Mouse (Mus musculus) heart, postnatal 0 days (tissue): Measurements from ENCODE around the gene Ddn. TPM values are rescaled to one million over a fixed set of nuclear protein-coding genes. Genes with fewer than 3 reads are reported as not detected.

Experiments
- ATAC-seq: fragments of 200-750 bp; cut with Nextera tagmentation; 2 replicates; pipeline ENCODE4 v1.8.0; 2017; ENCODE audit warnings: low read depth, moderate number of reproducible peaks, moderate library complexity; ENCODE audit not compliant: insufficient read depth
- DNase-seq: peaks from one replicate; pipeline ENCODE4 v3.0.0-alpha.2; 2016; ENCODE audit warnings: low spot score
- H3K27ac ChIP-seq: fragments of 300-500 bp; sonication (generic); 2 replicates; pipeline ENCODE4 v1.5.1; 2014; ENCODE audit warnings: low read depth, mild to moderate bottlenecking
- H3K27me3 ChIP-seq: fragments of 300-500 bp; sonication (generic); 2 replicates; pipeline ENCODE4 v1.6.1; 2014; ENCODE audit warnings: low read length, mixed read lengths; ENCODE audit not compliant: control insufficient read depth, insufficient read depth
- H3K36me3 ChIP-seq: fragments of 300-500 bp; sonication (generic); replicated peaks from 2 replicates; pipeline ENCODE4 v1.6.1; 2014; ENCODE audit warnings: low read length, mixed read lengths; ENCODE audit not compliant: control insufficient read depth, insufficient read depth
- H3K4me1 ChIP-seq: fragments of 300-500 bp; sonication (generic); 2 replicates; pipeline ENCODE4 v1.6.1; 2014; ENCODE audit warnings: antibody characterized with exemption; ENCODE audit not compliant: control insufficient read depth, insufficient read depth
- H3K4me2 ChIP-seq: fragments of 300-500 bp; sonication (generic); 2 replicates; pipeline ENCODE4 v1.6.1; 2014; ENCODE audit warnings: low read depth, mild to moderate bottlenecking, low read length, moderate library complexity
- H3K4me3 ChIP-seq: fragments of 300-500 bp; sonication (generic); 2 replicates; pipeline ENCODE4 v1.5.1; 2014; ENCODE audit warnings: low read depth, low read length
- H3K9ac ChIP-seq: fragments of 300-500 bp; sonication (generic); replicated peaks from 2 replicates; pipeline ENCODE4 v1.6.1; 2014; ENCODE audit warnings: low read depth, low read length, mixed read lengths
- H3K9me3 ChIP-seq: fragments of 300-500 bp; sonication (generic); replicated peaks from 2 replicates; pipeline ENCODE4 v1.6.1; 2016; ENCODE audit warnings: low read length; ENCODE audit not compliant: control insufficient read depth
- CTCF ChIP-seq: IDR thresholded peaks from 2 replicates; pipeline ENCODE4 v1.5.1; 2016; ENCODE audit warnings: antibody characterized with exemption, control low read depth, low read depth
- EP300 ChIP-seq: IDR thresholded peaks from 2 replicates; pipeline ENCODE4 v1.6.1; 2016; ENCODE audit warnings: antibody characterized with exemption, low read depth
- WGBS: fragments of 180-500 bp; shearing (Covaris S2); extraction: QIAGEN DNeasy Blood & Tissue Kit; methylation state at CpG from one replicate; pipeline ENCODE4 v1.1.7; 2014; 5-methylcytosine and 5-hydroxymethylcytosine counted together
- polyA plus RNA-seq: library from polyadenylated mRNA; unstranded; fragments of >200 nt; fragmentation: Nextera tagmentation; extraction: Ambion mirVana; gene quantifications from 2 replicates; pipeline ENCODE4 v1.2.1, GENCODE M21; 2015
- total RNA-seq: library from RNA; depleted of rRNA; stranded (reverse); fragments of >200 nt; gene quantifications from 2 replicates; pipeline ENCODE4 v1.2.3, GENCODE M21; 2014; ENCODE audit warnings: low replicate concordance

Gene Ddn
- total and polyA plus RNA-seq, 2 experiments from 2014 or later: 0.11 to 1.4 TPM

GRCm38 (mm10) chr15:98781166-98781565, 28.1 kb downstream of the Ddn start:
- Histone ChIP-seq H3K9ac (no peak overlapping the region), H3K4me3 (no peak overlapping the region), H3K4me1 (peaks cover 8% of the 10 kb centered on the region), H3K27me3 (peaks cover 65% of the 10 kb centered on the region), H3K36me3 (no peaks in the 10 kb centered on the region), H3K4me2 (no peak overlapping the region), H3K27ac (no peak overlapping the region), H3K9me3 (no peaks in the 10 kb centered on the region)
- WGBS: 33% methylated on average over 6 of the region's 6 CpGs
- no peak for TF ChIP-seq CTCF
- no peak for TF ChIP-seq EP300
- DNase-seq (no peak), ATAC-seq (no peak)

DNA sequence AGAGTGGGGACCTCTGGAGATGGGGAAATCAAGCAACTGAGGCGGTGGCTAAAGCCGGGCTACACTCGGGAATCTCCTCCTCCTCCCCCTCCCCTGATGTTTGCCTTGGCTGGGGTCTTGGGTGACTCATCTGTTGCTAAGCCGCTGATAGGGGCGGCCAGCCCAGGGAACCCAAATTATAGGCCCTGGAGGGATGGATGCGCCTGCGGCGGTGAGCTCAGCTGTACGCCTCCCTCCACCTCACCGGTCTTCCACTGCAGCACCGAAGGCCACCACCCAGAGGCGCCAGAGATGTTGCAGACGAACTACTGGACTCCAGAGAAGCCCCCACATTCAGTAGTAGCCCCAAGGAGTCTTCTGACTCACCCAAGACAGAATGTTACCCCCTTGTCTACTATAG, 28.7 kb downstream of the Ddn start:
- ATAC-seq (peak; percentile 9; the same call in 1 of the 2 replicates), DNase-seq (no peak)
- no peaks in the 10 kb centered on the region for H3K36me3 ChIP-seq
- H3K27ac ChIP-seq: no peak overlapping the region
- no peaks in the 10 kb centered on the region for H3K9me3 ChIP-seq
- WGBS: 18% methylated on average over 13 of the region's 13 CpGs
- TF ChIP-seq EP300 (no peak), CTCF (no peak)
- peaks cover 8% of the 10 kb centered on the region for H3K4me1 ChIP-seq
- peaks cover 71% of the 10 kb centered on the region for H3K27me3 ChIP-seq
- no peak overlapping the region for H3K4me3 ChIP-seq
- H3K4me2 ChIP-seq: no peak overlapping the region
- H3K9ac ChIP-seq: no peak overlapping the region

DNA sequence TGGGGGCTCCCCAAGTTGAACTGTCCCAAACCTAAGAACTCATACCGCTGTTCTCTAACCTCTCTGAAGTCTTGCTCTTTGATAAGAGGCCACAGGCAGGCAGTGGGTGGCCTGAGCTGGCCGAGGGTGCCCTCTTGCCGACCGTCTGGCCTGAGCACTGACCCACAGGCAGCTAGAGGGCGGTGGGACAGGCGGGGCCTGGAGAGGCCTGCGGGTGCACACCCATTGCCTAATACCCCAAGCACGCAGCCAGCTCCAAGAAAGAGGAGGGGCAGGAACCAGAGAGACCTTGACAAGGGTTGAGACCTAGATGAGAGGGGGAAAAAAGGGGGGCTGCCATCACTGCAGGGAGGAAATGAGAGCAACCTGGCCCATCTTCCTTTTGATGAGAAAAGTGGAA, 29.2 kb downstream of the Ddn start:
- Histone ChIP-seq H3K4me2 (no peak overlapping the region), H3K9me3 (no peaks in the 10 kb centered on the region), H3K27me3 (peaks cover 72% of the 10 kb centered on the region), H3K9ac (no peak overlapping the region), H3K4me3 (no peak overlapping the region), H3K27ac (no peak overlapping the region), H3K36me3 (no peaks in the 10 kb centered on the region), H3K4me1 (peaks cover 8% of the 10 kb centered on the region)
- 12% methylated on average over 8 of the region's 8 CpGs for WGBS
- TF ChIP-seq CTCF (no peak), EP300 (no peak)
- ATAC-seq: no peak
- DNase-seq: no peak

DNA sequence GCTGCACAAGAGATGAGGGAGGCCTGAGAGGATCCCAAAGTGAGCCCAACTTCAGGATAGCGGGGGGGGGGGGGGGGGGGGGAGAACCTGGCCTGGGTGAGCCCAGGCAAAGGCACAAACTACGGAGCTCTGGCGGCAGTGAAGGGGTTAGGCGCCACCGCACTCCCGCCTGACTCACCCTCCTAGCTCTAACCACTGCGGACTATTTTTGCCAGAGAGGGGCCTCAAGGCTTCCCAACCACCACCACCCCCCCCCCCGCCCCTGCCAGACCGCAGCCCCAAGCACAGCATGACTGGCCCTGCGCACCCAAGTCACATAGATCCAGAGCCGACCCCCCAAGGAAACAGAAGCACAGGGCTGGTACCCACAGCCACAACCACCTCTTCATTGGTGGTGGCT, 30.5 kb downstream of the Ddn start:
- ATAC-seq (no peak), DNase-seq (no peak)
- Histone ChIP-seq H3K36me3 (no peaks in the 10 kb centered on the region), H3K4me2 (no peak overlapping the region), H3K4me3 (no peak overlapping the region), H3K9ac (no peak overlapping the region), H3K27ac (no peak overlapping the region), H3K27me3 (peaks cover 85% of the 10 kb centered on the region), H3K9me3 (no peaks in the 10 kb centered on the region), H3K4me1 (peaks cover 8% of the 10 kb centered on the region)
- WGBS: 8% methylated on average over 10 of the region's 11 CpGs
- no peak for TF ChIP-seq EP300
- TF ChIP-seq CTCF: no peak

- Histone ChIP-seq H3K4me3 (peak overlapping the region; percentile 37), H3K27me3 (peaks cover 90% of the 10 kb centered on the region), H3K4me2 (peak overlapping the region; percentile 52), H3K9me3 (no peaks in the 10 kb centered on the region), H3K4me1 (peaks cover 8% of the 10 kb centered on the region), H3K27ac (no peak overlapping the region), H3K36me3 (no peaks in the 10 kb centered on the region), H3K9ac (no peak overlapping the region)
- 1% methylated on average over 25 of the region's 25 CpGs for WGBS
- DNase-seq: no peak
- no peak for ATAC-seq
- TF ChIP-seq CTCF (no peak), EP300 (no peak)
Measured at GRCm38 (mm10) chr15:98778191-98778770, 31.0 kb downstream of the Ddn start.

DNA sequence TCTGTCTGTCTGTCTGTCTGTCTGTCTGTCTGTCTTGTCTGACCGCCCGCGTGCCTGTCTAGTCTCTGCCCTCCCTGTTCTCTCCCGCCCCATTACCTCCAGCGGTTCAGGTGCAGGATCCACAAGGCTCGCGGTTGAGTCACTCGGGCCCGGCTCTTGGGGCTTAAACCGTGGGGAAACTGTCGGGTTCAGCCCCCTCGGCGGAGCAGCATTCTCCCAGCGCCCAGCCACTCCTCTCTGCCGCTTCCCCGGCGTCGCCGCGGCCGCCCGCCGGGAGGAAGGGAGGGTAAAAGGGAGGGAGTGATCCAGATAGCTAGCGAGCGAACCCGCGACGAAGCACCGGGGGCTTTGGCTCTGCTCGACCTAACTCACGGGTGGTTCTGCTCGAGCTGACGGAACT, 31.5 kb downstream of the Ddn start, which contains the start of gene Wnt10b:
Wnt10b (minus strand) TSS at position 389 of the 400 bp plus-strand sequence.
- TF ChIP-seq CTCF (no peak), EP300 (no peak)
- 1% methylated on average over 30 of the region's 33 CpGs for WGBS
- Histone ChIP-seq H3K4me2 (peak within 1 kb of the TSS; percentile 52), H3K36me3 (no peaks in the 10 kb centered on the region), H3K4me1 (peaks cover 8% of the 10 kb centered on the region), H3K9me3 (no peaks in the 10 kb centered on the region), H3K27me3 (peaks cover 93% of the 10 kb centered on the region), H3K4me3 (peak within 1 kb of the TSS; percentile 37), H3K9ac (no peak within 1 kb of the TSS), H3K27ac (no peak within 1 kb of the TSS)
- DNase-seq: peak; percentile 19
- ATAC-seq: no peak; the same call in 1 of the 2 replicates
